Mouse (Mus musculus) common myeloid progenitor, adult 5-6 weeks (primary cell): Measurements from ENCODE around the gene Csrnp3. TPM values are rescaled to one million over a fixed set of nuclear protein-coding genes. Genes with fewer than 3 reads are reported as not detected.

Experiments used
- ATAC-seq: replicated peaks from 2 replicates; pipeline ENCODE4 v1.8.0; 2016; ENCODE audit warnings: low read depth, mild to moderate bottlenecking, moderate TSS enrichment, inconsistent platforms; ENCODE audit not compliant: poor library complexity, severe bottlenecking
- total RNA-seq: library from RNA; stranded (forward); fragments of 200-1000, 187-1606 nt; gene quantifications from 2 replicates; pipeline ENCODE4 v1.2.3, GENCODE M21; 2017

Csrnp3 gene
- total RNA-seq, 1 experiment from 2014 or later: not detected

- ATAC-seq: no peak
Observed at GRCm38 (mm10) chr2:66080731-66081130, 235.2 kb downstream of the Csrnp3 start.

Other genes starting within 250 kb of the Csrnp3 start
- gene Scn2a, start 225.0 kb upstream of the Csrnp3 start, total RNA-seq: 0.41 TPM in 1 of 2 replicates, not detected in the other